Comparison of ENCODE assay signal across 21 mouse cellular contexts in the genomic region with DNA sequence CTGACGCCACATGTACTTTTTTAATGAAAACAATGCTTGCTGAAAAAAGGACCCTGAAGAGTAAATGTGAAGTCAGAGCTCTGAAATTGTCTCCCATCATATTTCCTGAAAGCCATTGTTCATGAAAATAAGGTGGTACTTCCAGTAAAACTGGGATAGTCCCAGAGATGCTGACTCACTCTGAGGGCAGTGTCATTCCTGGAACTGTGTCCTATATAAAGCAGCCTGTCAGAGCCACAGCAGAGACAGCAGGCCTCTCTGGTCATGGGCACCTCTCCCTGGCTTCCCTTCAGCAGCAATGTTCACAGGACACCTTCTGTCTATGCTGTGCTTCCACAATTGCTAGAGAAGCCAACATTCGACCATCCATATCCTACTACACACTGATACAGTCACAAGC.
DNase-seq lines count a peak whose midpoint lies in the region; ATAC-seq and TF ChIP-seq lines count a peak whose summit lies in the region.
"Had no signal": no experiment of that assay in that cellular context is flagged by ENCODE, and none has a peak within 500 bp of the region (broad histone marks: within the 10 kb centered on the region; RNA-seq: fewer than 3 reads in every experiment).

No protein-coding gene starts in this region.

- H3K9me3 ChIP-seq in heart, embryonic 12.5 days (replicated peaks) = no peaks in the 10 kb centered on the region; the same call in 1 of the 2 replicates
- H3K9me3 ChIP-seq: embryonic facial prominence, embryonic 13.5 days; heart, embryonic 15.5 days; kidney, embryonic 15.5 days; limb, embryonic 13.5 days; liver, embryonic 13.5 days; neural tube, embryonic 12.5 days had no signal

- H3K27ac ChIP-seq in gastrocnemius, adult 2 months = no peak overlapping the region
- H3K27ac ChIP-seq in heart, embryonic 12.5 days (ENCODE audit: poor library complexity, severe bottlenecking) = no peak overlapping the region
- H3K27ac ChIP-seq: embryonic facial prominence, embryonic 13.5 days; heart, embryonic 15.5 days; kidney, embryonic 15.5 days; limb, embryonic 13.5 days; liver, embryonic 13.5 days; midbrain, embryonic 10.5 days; neural tube, embryonic 12.5 days had no signal

- ATAC-seq in heart, embryonic 12.5 days (ENCODE audit: insufficient number of reproducible peaks, low FRiP score) = no peak
- ATAC-seq: forebrain, embryonic 14.5 days; hindbrain, embryonic 16.5 days; intestine, embryonic 16.5 days had no signal

- intact Hi-C loops in gastrocnemius, adult 2 months (cut with DNase I) = no loop called here

- TF ChIP-seq CTCF in gastrocnemius, adult 2 months (IDR thresholded peaks at IDR 0.05) = no peak

- H3K4me1 ChIP-seq in heart, embryonic 12.5 days (replicated peaks) = no peaks in the 10 kb centered on the region
- H3K4me1 ChIP-seq: embryonic facial prominence, embryonic 13.5 days; heart, embryonic 15.5 days; kidney, embryonic 15.5 days; limb, embryonic 13.5 days; liver, embryonic 13.5 days; neural tube, embryonic 12.5 days had no signal

- H3K36me3 ChIP-seq in heart, embryonic 12.5 days = no peaks in the 10 kb centered on the region
- H3K36me3 ChIP-seq: embryonic facial prominence, embryonic 13.5 days; heart, embryonic 15.5 days; kidney, embryonic 15.5 days; limb, embryonic 13.5 days; liver, embryonic 13.5 days; midbrain, embryonic 10.5 days; neural tube, embryonic 12.5 days had no signal

- DNase-seq in adrenal gland, adult (ENCODE audit: inconsistent age in 2 of 2, low spot score in 1 of 2) = peak; percentile 34 to 76
- DNase-seq in adrenal gland, postnatal 4 days (ENCODE audit: low spot score in 2 of 2) = no peak
- peak; percentile 29 for DNase-seq in gastrocnemius, adult 2 months
- DNase-seq in gastrocnemius, postnatal 25 days = no peak
- peak; percentile 32 for DNase-seq in 3T3-L1 (ENCODE audit: low read depth, low spot score)
- DNase-seq in adrenal gland, adult 8-10 months = peak; percentile 24
- no peak for DNase-seq in left cerebral cortex, adult 11 months (ENCODE audit: low spot score)
- DNase-seq: cerebellum, adult 11 months; liver, embryonic 13.5 days; lung, embryonic 14.5 days; lung, postnatal 36 days had no signal

- no peaks in the 10 kb centered on the region for H3K27me3 ChIP-seq in heart, embryonic 12.5 days (replicated peaks)
- H3K27me3 ChIP-seq: embryonic facial prominence, embryonic 13.5 days; heart, embryonic 15.5 days; kidney, embryonic 15.5 days; limb, embryonic 13.5 days; liver, embryonic 13.5 days; neural tube, embryonic 12.5 days had no signal

- H3K4me3 ChIP-seq in gastrocnemius, adult 2 months = no peak overlapping the region
- no peak overlapping the region for H3K4me3 ChIP-seq in heart, embryonic 12.5 days
- H3K4me3 ChIP-seq: embryonic facial prominence, embryonic 13.5 days; heart, embryonic 15.5 days; kidney, embryonic 15.5 days; limb, embryonic 13.5 days; liver, embryonic 13.5 days; midbrain, embryonic 10.5 days; neural tube, embryonic 12.5 days had no signal

- no peak overlapping the region for H3K4me2 ChIP-seq in heart, embryonic 12.5 days
- H3K4me2 ChIP-seq: embryonic facial prominence, embryonic 13.5 days; heart, embryonic 15.5 days; kidney, embryonic 15.5 days; limb, embryonic 13.5 days; liver, embryonic 13.5 days; lung, embryonic 14.5 days; neural tube, embryonic 12.5 days had no signal

- H3K9ac ChIP-seq in heart, embryonic 12.5 days = no peak overlapping the region
- H3K9ac ChIP-seq: embryonic facial prominence, embryonic 13.5 days; heart, embryonic 15.5 days; kidney, embryonic 15.5 days; limb, embryonic 13.5 days; liver, embryonic 13.5 days; lung, embryonic 14.5 days; neural tube, embryonic 12.5 days had no signal

- WGBS in heart, embryonic 12.5 days = 65% methylated on average over 2 of the region's 2 CpGs

Comparison
In these comparisons a context has a peak if more than half of its experiments do, and no peak if none do; other contexts are left out.
1. DNase-seq: peak in adrenal gland, adult (2 of 2), gastrocnemius, adult 2 months (single experiment), 3T3-L1 (single experiment) and adrenal gland, adult 8-10 months (single experiment); none in adrenal gland, postnatal 4 days (0 of 2), gastrocnemius, postnatal 25 days (single experiment) and left cerebral cortex, adult 11 months (single experiment).